Mouse (Mus musculus) liver, embryonic 11.5 days (tissue): Measurements from ENCODE around the gene Astn2. TPM values are rescaled to one million over a fixed set of nuclear protein-coding genes. Genes with fewer than 3 reads are reported as not detected.

ENCODE experiments used
- ATAC-seq: fragments of 200-750 bp; cut with Nextera tagmentation; replicated peaks from 2 replicates; pipeline ENCODE4 v1.8.0; 2017; ENCODE audit warnings: moderate number of reproducible peaks, mild to moderate bottlenecking, moderate TSS enrichment, moderate library complexity; ENCODE audit not compliant: low FRiP score
- DNase-seq: peaks from one replicate; pipeline ENCODE4 v3.0.0-alpha.2; 2017; ENCODE audit warnings: low spot score
- H3K27ac ChIP-seq: fragments of 300-500 bp; sonication (generic); 2 replicates; pipeline ENCODE4 v1.5.1; 2014; ENCODE audit warnings: mild to moderate bottlenecking, low read depth, low read length, control low read depth
- H3K27me3 ChIP-seq: fragments of 300-500 bp; sonication (generic); replicated peaks from 2 replicates; pipeline ENCODE4 v1.6.1; 2014; ENCODE audit warnings: low read length, mixed read lengths; ENCODE audit not compliant: control insufficient read depth, insufficient read depth
- H3K36me3 ChIP-seq: fragments of 300-500 bp; sonication (generic); 2 replicates; pipeline ENCODE4 v1.6.1; 2014; ENCODE audit warnings: mild to moderate bottlenecking, low read length, moderate library complexity, mixed read lengths; ENCODE audit not compliant: control insufficient read depth, insufficient read depth
- H3K4me1 ChIP-seq: fragments of 300-500 bp; sonication (generic); replicated peaks from 2 replicates; pipeline ENCODE4 v1.6.1; 2014; ENCODE audit warnings: low read length, mixed read lengths; ENCODE audit not compliant: control insufficient read depth, insufficient read depth
- H3K4me2 ChIP-seq: fragments of 300-500 bp; sonication (generic); 2 replicates; pipeline ENCODE4 v1.6.1; 2014; ENCODE audit warnings: mild to moderate bottlenecking, control low read depth, moderate library complexity
- H3K4me3 ChIP-seq: fragments of 300-500 bp; sonication (generic); 2 replicates; pipeline ENCODE4 v1.5.1; 2014; ENCODE audit warnings: low read depth, low read length, control low read depth
- H3K9ac ChIP-seq: fragments of 300-500 bp; sonication (generic); 2 replicates; pipeline ENCODE4 v1.6.1; 2014; ENCODE audit warnings: low read depth, low read length, control low read depth
- H3K9me3 ChIP-seq: fragments of 300-500 bp; sonication (generic); 2 replicates; pipeline ENCODE4 v1.6.1; 2016; ENCODE audit warnings: low read length, inconsistent platforms, mixed read lengths; ENCODE audit not compliant: control insufficient read depth
- WGBS: fragments of 180-500 bp; shearing (Covaris S2); extraction: QIAGEN DNeasy Blood & Tissue Kit; methylation state at CpG from one replicate; pipeline ENCODE4 v1.1.7; 2014; 5-methylcytosine and 5-hydroxymethylcytosine counted together
- polyA plus RNA-seq: library from polyadenylated mRNA; unstranded; fragments of >200 nt; fragmentation: Nextera tagmentation; extraction: Ambion mirVana; gene quantifications from 2 replicates; pipeline ENCODE4 v1.2.1, GENCODE M21; 2014

The Astn2 gene
- polyA plus RNA-seq, 1 experiment from 2014 or later, result 0.05 TPM

DNA sequence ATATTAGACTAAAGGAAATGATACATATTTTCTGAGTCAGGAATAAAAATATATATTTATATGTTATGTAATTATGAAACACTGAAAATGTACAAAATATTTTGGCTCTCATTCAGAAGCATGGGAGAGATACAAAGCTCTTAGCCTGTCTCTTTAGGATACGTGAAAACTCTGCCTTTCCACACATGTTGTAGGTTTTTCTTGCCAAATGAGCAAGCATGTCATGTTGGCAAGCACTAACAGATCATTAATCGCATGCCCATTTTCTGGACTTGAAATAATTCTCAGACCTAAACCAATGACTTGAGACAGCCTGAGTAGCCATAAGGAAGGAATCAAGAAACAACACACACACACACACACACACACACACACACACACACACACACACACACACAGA is 308.3 kb downstream of the Astn2 start:
- no peak overlapping the region for H3K9ac ChIP-seq
- H3K4me3 ChIP-seq, result no peak overlapping the region
- H3K9me3 ChIP-seq, result no peaks in the 10 kb centered on the region
- H3K27me3 ChIP-seq, result no peaks in the 10 kb centered on the region
- no peak overlapping the region for H3K4me2 ChIP-seq
- WGBS, result 77% methylated on average over 2 of the region's 2 CpGs
- H3K4me1 ChIP-seq, result no peaks in the 10 kb centered on the region
- no peaks in the 10 kb centered on the region for H3K36me3 ChIP-seq
- ATAC-seq (no peak), DNase-seq (no peak)
- H3K27ac ChIP-seq, result no peak overlapping the region

- H3K36me3 ChIP-seq, result no peaks in the 10 kb centered on the region
- H3K9me3 ChIP-seq, result no peaks in the 10 kb centered on the region
- ATAC-seq, result peak; percentile 84
- H3K4me2 ChIP-seq, result no peak overlapping the region
- no peaks in the 10 kb centered on the region for H3K4me1 ChIP-seq
- H3K9ac ChIP-seq, result no peak overlapping the region
- no peak overlapping the region for H3K4me3 ChIP-seq
- no peak overlapping the region for H3K27ac ChIP-seq
- H3K27me3 ChIP-seq, result no peaks in the 10 kb centered on the region
- no peak for DNase-seq
These were observed 347.2 kb downstream of the Astn2 start for GRCm38 (mm10) chr4:66057161-66057560.

- no peak for DNase-seq
These were observed 348.7 kb downstream of the Astn2 start for GRCm38 (mm10) chr4:66055690-66056089.

GRCm38 (mm10) chr4:66043014-66043672 is 361.3 kb downstream of the Astn2 start:
- no peaks in the 10 kb centered on the region for H3K4me1 ChIP-seq
- 73% methylated on average over 3 of the region's 3 CpGs for WGBS
- no peak for ATAC-seq

More at GRCm38 (mm10) chr4:66055690-66056089, 348.7 kb downstream of the Astn2 start:
- Histone ChIP-seq H3K27ac (no peak overlapping the region), H3K27me3 (no peaks in the 10 kb centered on the region), H3K9ac (no peak overlapping the region), H3K4me1 (no peaks in the 10 kb centered on the region), H3K4me3 (no peak overlapping the region), H3K4me2 (no peak overlapping the region), H3K9me3 (no peaks in the 10 kb centered on the region), H3K36me3 (no peaks in the 10 kb centered on the region)
- 84% methylated on average over 4 of the region's 4 CpGs for WGBS
- no peak for ATAC-seq

DNA sequence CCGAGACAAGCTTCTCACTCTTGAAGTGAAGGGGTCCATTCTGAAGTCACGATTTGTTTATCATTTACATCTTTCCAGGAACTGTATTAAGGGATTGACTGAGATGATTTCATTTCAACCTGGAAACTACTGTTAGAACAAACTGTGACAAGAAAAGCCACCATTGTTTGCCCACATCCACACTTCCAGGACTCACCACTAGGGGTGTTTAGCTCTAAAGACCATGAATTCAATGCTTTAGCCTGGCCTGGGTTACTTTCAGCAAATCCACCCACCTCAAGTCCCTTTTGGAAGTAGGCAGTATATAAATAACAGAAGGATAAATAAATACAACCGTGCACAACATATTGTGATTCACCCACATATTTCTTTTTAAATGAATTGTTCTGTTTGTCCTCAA is 370.6 kb downstream of the Astn2 start:
- ATAC-seq, result no peak
- Histone ChIP-seq H3K9me3 (no peaks in the 10 kb centered on the region), H3K27ac (no peak overlapping the region), H3K4me1 (no peaks in the 10 kb centered on the region), H3K4me3 (no peak overlapping the region), H3K27me3 (no peaks in the 10 kb centered on the region), H3K36me3 (no peaks in the 10 kb centered on the region), H3K9ac (no peak overlapping the region), H3K4me2 (no peak overlapping the region)
- no peak for DNase-seq
- WGBS, result 58% methylated on average over 3 of the region's 3 CpGs

More at GRCm38 (mm10) chr4:66043014-66043672, 361.3 kb downstream of the Astn2 start:
- H3K9me3 ChIP-seq, result no peaks in the 10 kb centered on the region
- no peak overlapping the region for H3K4me2 ChIP-seq
- no peak for DNase-seq
- H3K36me3 ChIP-seq, result no peaks in the 10 kb centered on the region
- no peak overlapping the region for H3K9ac ChIP-seq
- no peak overlapping the region for H3K27ac ChIP-seq
- H3K4me3 ChIP-seq, result no peak overlapping the region
- no peaks in the 10 kb centered on the region for H3K27me3 ChIP-seq

- Histone ChIP-seq H3K4me1 (no peaks in the 10 kb centered on the region), H3K27ac (no peak overlapping the region), H3K4me3 (no peak overlapping the region), H3K9me3 (no peaks in the 10 kb centered on the region), H3K27me3 (no peaks in the 10 kb centered on the region), H3K9ac (no peak overlapping the region), H3K4me2 (no peak overlapping the region), H3K36me3 (no peaks in the 10 kb centered on the region)
- DNase-seq (no peak), ATAC-seq (no peak)
- 59% methylated on average over 9 of the region's 9 CpGs for WGBS
These were observed 373.0 kb downstream of the Astn2 start for GRCm38 (mm10) chr4:66031320-66031870.

DNA sequence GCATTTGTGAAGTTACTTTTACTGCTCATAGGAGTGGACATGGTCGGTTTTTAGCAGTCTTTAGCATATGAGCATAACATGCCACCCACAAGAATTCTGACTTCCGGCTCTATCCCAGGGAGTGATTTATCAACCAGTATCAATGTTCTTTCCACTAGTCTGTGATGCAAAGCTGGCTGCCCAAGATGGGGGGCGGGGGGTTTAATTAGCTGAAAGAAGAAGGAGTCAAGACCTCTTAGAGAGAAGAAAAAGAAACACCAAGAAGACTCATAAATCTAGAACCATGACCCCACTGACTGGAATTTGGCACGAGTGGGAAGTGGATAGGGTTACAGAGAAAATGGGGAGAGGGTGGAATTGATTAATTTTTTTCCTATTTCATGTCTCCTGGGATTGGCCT is 374.5 kb downstream of the Astn2 start:
- no peaks in the 10 kb centered on the region for H3K36me3 ChIP-seq
- no peak overlapping the region for H3K4me3 ChIP-seq
- ATAC-seq, result no peak

DNA sequence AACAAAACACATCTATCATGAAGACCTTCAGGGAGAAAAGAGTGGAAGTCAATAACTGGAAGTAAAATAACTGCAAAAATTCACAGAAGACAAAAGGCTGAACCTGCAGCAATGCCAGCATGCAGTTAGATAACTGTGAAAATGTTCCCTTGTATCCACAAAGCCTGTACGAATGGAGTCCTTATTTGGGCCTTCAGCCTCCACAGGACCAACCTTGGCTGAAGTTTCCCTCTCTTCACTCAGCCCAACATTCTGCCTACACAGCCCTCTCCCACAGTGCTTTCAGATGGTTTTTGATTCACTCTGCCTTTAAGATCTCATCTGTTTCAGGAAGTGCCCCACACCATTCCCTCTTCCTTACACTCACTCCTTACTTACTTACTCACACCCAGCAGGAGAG is 376.5 kb downstream of the Astn2 start:
- Histone ChIP-seq H3K4me1 (no peaks in the 10 kb centered on the region), H3K4me2 (no peak overlapping the region), H3K9me3 (no peaks in the 10 kb centered on the region), H3K9ac (no peak overlapping the region), H3K36me3 (no peaks in the 10 kb centered on the region), H3K4me3 (no peak overlapping the region), H3K27me3 (no peaks in the 10 kb centered on the region), H3K27ac (no peak overlapping the region)
- no peak for DNase-seq
- WGBS, result 70% methylated on average over 1 of the region's 1 CpGs
- no peak for ATAC-seq

More for the DNA sequence above, 374.5 kb downstream of the Astn2 start:
- Histone ChIP-seq H3K27me3 (no peaks in the 10 kb centered on the region), H3K27ac (no peak overlapping the region), H3K4me1 (no peaks in the 10 kb centered on the region), H3K9me3 (no peaks in the 10 kb centered on the region), H3K4me2 (no peak overlapping the region), H3K9ac (no peak overlapping the region)
- 65% methylated on average over 4 of the region's 4 CpGs for whole genome bisulfite sequencing
- no peak for DNase-seq

DNA sequence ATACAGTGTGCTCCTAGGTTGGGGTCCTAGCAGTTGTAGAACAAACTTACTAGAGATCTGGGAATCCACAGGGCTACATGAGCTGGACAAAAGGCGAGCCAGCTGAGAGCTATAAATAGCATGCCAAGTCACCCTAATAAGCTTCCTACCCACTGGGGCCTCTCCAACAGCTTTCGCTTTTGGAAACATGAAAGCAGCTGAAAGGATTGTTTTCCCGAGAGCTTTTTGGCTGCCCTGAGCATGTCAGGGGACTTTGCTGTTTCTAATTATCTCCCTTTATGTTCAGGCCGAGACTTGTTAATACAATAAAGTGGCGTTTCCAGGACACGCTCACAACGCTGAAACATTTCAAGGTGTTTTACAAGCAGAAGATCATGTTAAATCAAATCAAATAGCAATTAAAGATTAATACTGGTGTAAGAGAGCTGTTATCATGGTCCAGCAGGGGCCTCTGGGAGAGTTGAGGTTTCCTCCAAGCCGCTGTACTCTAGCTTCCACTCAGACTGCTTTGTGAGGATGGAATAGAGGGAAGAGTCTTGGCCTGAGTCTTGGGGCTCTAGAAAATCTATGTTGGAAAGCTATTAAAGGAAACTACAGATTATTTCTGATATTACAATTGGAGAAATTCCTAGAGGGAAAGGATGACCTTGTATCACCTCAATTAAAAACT is 378.9 kb downstream of the Astn2 start:
- no peak overlapping the region for H3K4me3 ChIP-seq
- 66% methylated on average over 8 of the region's 8 CpGs for WGBS
- no peaks in the 10 kb centered on the region for H3K4me1 ChIP-seq
- DNase-seq (no peak), ATAC-seq (no peak)
- H3K27ac ChIP-seq, result no peak overlapping the region
- H3K9me3 ChIP-seq, result no peaks in the 10 kb centered on the region
- no peak overlapping the region for H3K9ac ChIP-seq
- no peak overlapping the region for H3K4me2 ChIP-seq
- H3K27me3 ChIP-seq, result no peaks in the 10 kb centered on the region
- H3K36me3 ChIP-seq, result no peaks in the 10 kb centered on the region
